Mouse (Mus musculus) cerebellum, postnatal 10 days (tissue): ENCODE measurements around the gene Hamp2.
A peak's percentile ranks its signal among the peaks of the same experiment; 100 is the strongest.
"Not testable (repeated sequence)": the region's sequence is repeated elsewhere in the genome, so short reads cannot be mapped to it uniquely, and the experiment has no call there.

Source experiments
- DNase-seq, 2 experiments: peaks; one replicate each; pipeline ENCODE4 v3.0.0; 2021; ENCODE audit warnings: mixed read lengths in 2 of 2

The Hamp2 gene

GRCm38 (mm10) chr7:30952441-30953265, 28.2 kb upstream of the Hamp2 start:
- no peak for DNase-seq

GRCm38 (mm10) chr7:30949902-30950301, 25.4 kb upstream of the Hamp2 start:
- not testable (repeated sequence) for DNase-seq

- DNase-seq: no peak
Observed at GRCm38 (mm10) chr7:30945876-30946275, 21.4 kb upstream of the Hamp2 start.

GRCm38 (mm10) chr7:30945466-30945865, 21.0 kb upstream of the Hamp2 start:
- DNase-seq: peak; percentile 69 to 75

GRCm38 (mm10) chr7:30944706-30945105, 20.2 kb upstream of the Hamp2 start:
- peak; percentile 63 to 68 for DNase-seq

GRCm38 (mm10) chr7:30943909-30944635, 19.6 kb upstream of the Hamp2 start, which contains the start of gene Hamp:
TSS of gene Hamp (minus strand) at chr7:30944032.
- DNase-seq: no peak

GRCm38 (mm10) chr7:30942365-30942764, 17.9 kb upstream of the Hamp2 start:
- DNase-seq: not testable (repeated sequence)

GRCm38 (mm10) chr7:30940070-30940469, 15.6 kb upstream of the Hamp2 start:
- DNase-seq: not testable (repeated sequence)

GRCm38 (mm10) chr7:30935422-30936099, 11.1 kb upstream of the Hamp2 start:
- DNase-seq: not testable (repeated sequence)

- no peak for DNase-seq
Observed at GRCm38 (mm10) chr7:30924071-30924470, 410 bp downstream of the Hamp2 start.

- not testable (repeated sequence) for DNase-seq
Observed at GRCm38 (mm10) chr7:30922490-30922889, 2.0 kb downstream of the Hamp2 start.

- DNase-seq: no peak
Observed at GRCm38 (mm10) chr7:30920217-30920616, 4.3 kb downstream of the Hamp2 start.

- DNase-seq: no peak
Observed at GRCm38 (mm10) chr7:30917219-30917618, 7.3 kb downstream of the Hamp2 start.

- DNase-seq: no peak
Observed at GRCm38 (mm10) chr7:30916713-30917112, 7.8 kb downstream of the Hamp2 start.

GRCm38 (mm10) chr7:30914732-30915131, 9.7 kb downstream of the Hamp2 start, which contains the start of gene Mag:
TSS of gene Mag (minus strand) at chr7:30914873.
- no peak for DNase-seq

- no peak for DNase-seq
Observed at GRCm38 (mm10) chr7:30909773-30910172, 14.7 kb downstream of the Hamp2 start.

GRCm38 (mm10) chr7:30908992-30909431, 15.5 kb downstream of the Hamp2 start:
- no peak for DNase-seq

- peak; percentile 28 to 43 for DNase-seq
Observed at GRCm38 (mm10) chr7:30908277-30908991, 16.0 kb downstream of the Hamp2 start.

GRCm38 (mm10) chr7:30904042-30904441, 20.4 kb downstream of the Hamp2 start:
- DNase-seq: peak; percentile 30 to 48

- DNase-seq: no peak
Observed at GRCm38 (mm10) chr7:30895217-30895616, 29.3 kb downstream of the Hamp2 start.

- no peak for DNase-seq
Observed at GRCm38 (mm10) chr7:30892515-30892914, 32.0 kb downstream of the Hamp2 start.

- DNase-seq: no peak
Observed at GRCm38 (mm10) chr7:30891746-30892145, 32.7 kb downstream of the Hamp2 start.
